Mouse (Mus musculus) G1E (cell line): ENCODE measurements around the gene Trim10. TPM values are rescaled to one million over a fixed set of nuclear protein-coding genes. Genes with fewer than 3 reads are reported as not detected.
A peak's percentile ranks its signal among the peaks of the same experiment; 100 is the strongest.

Experiments
- ATAC-seq: 2 replicates; pipeline ENCODE4 v1.8.0; 2016; ENCODE audit warnings: mild to moderate bottlenecking; ENCODE audit not compliant: insufficient number of reproducible peaks, poor library complexity, low FRiP score, severe bottlenecking; ENCODE audit errors: extremely low read depth
- DNase-seq: peaks from one replicate; pipeline ENCODE4 v3.0.0; 2012; ENCODE audit warnings: low spot score
- H3K27me3 ChIP-seq: 2 replicates; pipeline ENCODE4 v1.6.1; 2012; ENCODE audit warnings: mild to moderate bottlenecking, low read length, inconsistent platforms; ENCODE audit not compliant: insufficient read depth
- H3K36me3 ChIP-seq: replicated peaks from 2 replicates; pipeline ENCODE3; 2012; ENCODE audit warnings: mild to moderate bottlenecking, inconsistent platforms
- H3K4me1 ChIP-seq: 2 replicates; pipeline ENCODE4 v1.6.1; 2012; ENCODE audit warnings: low read depth, low read length, inconsistent platforms, mixed read lengths; ENCODE audit not compliant: insufficient read depth
- H3K4me3 ChIP-seq: 2 replicates; pipeline ENCODE4 v1.5.1; 2012; ENCODE audit warnings: low read depth, mild to moderate bottlenecking, inconsistent platforms, low read length, moderate library complexity, mixed read lengths
- H3K9me3 ChIP-seq: replicated peaks from 2 replicates; pipeline ENCODE4 v1.6.1; 2012; ENCODE audit warnings: inconsistent platforms
- CTCF ChIP-seq: IDR thresholded peaks from 2 replicates; pipeline ENCODE4 v1.5.1; 2012; ENCODE audit warnings: low read depth, low read length, inconsistent platforms, mixed read lengths
- GATA1 ChIP-seq: IDR thresholded peaks from 2 replicates; pipeline ENCODE4 v1.6.1; 2012; ENCODE audit warnings: borderline replicate concordance, low read length, inconsistent platforms, mixed read lengths
- GATA2 ChIP-seq: IDR thresholded peaks from 2 replicates; pipeline ENCODE4 v1.6.1; 2012; ENCODE audit warnings: low read depth, low read length, inconsistent platforms, borderline replicate concordance
- POLR2AphosphoS5 ChIP-seq: IDR thresholded peaks from 2 replicates; pipeline ENCODE4 v1.6.1; 2012; ENCODE audit warnings: low read depth, low read length, inconsistent platforms; ENCODE audit not compliant: insufficient replicate concordance
- TAL1 ChIP-seq: conservative IDR thresholded peaks from 2 replicates; pipeline ENCODE4 v1.6.1; 2012; ENCODE audit warnings: low read depth, low read length, inconsistent platforms, mixed read lengths
- polyA plus RNA-seq: library from polyadenylated mRNA; stranded (reverse); fragments of >175 nt; gene quantifications from 2 replicates; pipeline ENCODE4 v1.2.3, GENCODE M21; 2012
- total RNA-seq, 2 experiments: library from RNA; stranded (forward) in 1 of 2; stranded (reverse) in 1 of 2; fragments of 200-1000 nt in 1 of 2; fragments of >200 nt in 1 of 2; fragmentation: Nextera tagmentation in 1 of 2; gene quantifications; 2 replicates each; pipeline ENCODE4 v1.2.3; 2014 to 2017

Gene Trim10
- total and polyA plus RNA-seq, 3 experiments: 6.1 to 18.1 (median 16.2) TPM

DNA sequence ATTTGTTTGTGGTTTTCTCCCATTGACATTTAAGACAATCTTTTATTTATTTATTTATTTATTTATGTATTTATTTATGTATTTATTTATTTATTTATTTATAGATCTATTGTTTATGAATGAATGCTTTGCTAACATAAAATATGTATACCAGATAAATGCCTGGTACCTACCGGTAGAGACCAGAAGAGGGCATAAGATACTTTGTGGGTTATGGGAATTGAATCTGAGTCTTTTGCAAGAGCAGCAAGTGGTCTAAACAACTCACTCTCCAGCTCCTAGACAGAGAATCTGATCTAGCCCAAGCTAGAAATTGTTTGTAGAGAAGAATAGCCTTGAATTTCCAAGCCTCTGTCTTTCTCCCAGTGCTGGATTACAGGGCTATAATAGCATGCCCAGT, 31.3 kb downstream of the Trim10 start:
- no peak for ATAC-seq
- Histone ChIP-seq H3K36me3 (no peaks in the 10 kb centered on the region), H3K4me1 (no peaks in the 10 kb centered on the region), H3K4me3 (no peak overlapping the region), H3K9me3 (no peaks in the 10 kb centered on the region), H3K27me3 (peaks cover 11% of the 10 kb centered on the region)
- DNase-seq: no peak
- no peak for TF ChIP-seq POLR2AphosphoS5
- no peak for TF ChIP-seq TAL1
- no peak for TF ChIP-seq GATA2
- TF ChIP-seq CTCF: no peak
- TF ChIP-seq GATA1: no peak

DNA sequence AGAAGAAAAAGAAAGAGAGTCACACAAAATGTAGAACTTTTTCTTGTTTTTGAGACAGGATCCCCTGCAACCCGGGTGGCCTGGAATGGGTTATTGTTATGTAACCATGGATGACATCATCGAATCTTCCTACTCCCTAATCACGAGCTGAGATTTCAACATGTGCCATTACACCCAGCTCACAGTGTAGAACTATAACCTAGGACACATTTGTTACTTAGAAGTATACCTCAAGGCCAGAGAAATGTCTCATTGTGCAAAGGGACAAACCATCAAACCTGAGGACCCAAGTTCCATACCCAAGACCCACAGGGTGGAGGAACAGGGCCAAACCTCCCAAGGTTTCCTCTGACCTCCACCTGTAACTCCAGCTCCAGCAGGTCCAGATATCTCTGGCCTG, 34.3 kb downstream of the Trim10 start:
- TF ChIP-seq GATA1 (no peak), CTCF (no peak)
- ATAC-seq (no peak), DNase-seq (no peak)
- Histone ChIP-seq H3K4me1 (no peaks in the 10 kb centered on the region), H3K27me3 (peaks cover 3% of the 10 kb centered on the region), H3K9me3 (no peaks in the 10 kb centered on the region), H3K4me3 (no peak overlapping the region), H3K36me3 (no peaks in the 10 kb centered on the region)

DNA sequence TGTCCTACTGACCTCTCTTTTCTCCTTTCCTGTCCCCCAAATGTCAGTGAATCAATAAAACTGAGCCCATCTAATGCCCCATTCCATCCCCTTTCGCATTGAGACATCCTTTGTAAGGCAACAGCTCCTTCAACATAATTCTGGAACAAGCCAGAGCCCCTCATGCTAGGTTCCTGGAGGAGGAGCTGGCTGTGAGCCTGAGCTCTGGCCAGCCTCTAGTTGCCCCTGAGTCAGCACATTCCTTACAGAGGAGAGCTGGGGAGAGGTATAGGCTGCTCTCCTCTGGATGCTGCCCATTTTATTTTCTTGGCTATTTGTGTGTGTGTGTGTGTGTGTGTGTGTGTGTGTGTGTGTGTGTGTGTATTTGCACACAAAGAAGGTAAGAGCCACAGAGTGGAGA, 38.9 kb downstream of the Trim10 start:
- Histone ChIP-seq H3K27me3 (no peaks in the 10 kb centered on the region; the same call in none of the 2 replicates), H3K4me3 (no peak overlapping the region), H3K9me3 (no peaks in the 10 kb centered on the region), H3K4me1 (no peaks in the 10 kb centered on the region), H3K36me3 (no peaks in the 10 kb centered on the region)
- DNase-seq (no peak), ATAC-seq (no peak)
- no peak for TF ChIP-seq GATA1
- TF ChIP-seq GATA2: no peak
- no peak for TF ChIP-seq TAL1

DNA sequence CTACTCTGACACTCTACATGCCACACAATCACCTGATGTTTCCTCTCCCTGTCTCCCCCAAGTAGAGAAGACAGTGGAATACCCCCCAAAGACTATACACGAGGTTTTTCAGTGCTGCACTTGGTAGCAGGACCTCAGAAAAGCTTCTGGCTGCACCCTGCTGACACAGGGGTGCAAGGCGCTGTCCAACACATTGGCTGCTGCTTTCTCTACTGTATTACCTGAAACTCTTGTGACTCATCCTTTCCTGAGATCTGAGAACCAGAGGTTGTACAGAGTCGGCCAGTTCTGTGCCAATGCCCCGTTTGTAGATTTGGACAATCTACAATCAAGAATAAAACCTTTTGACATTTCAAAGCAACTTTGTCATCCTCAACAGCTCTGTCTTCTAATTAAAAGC, 40.4 kb downstream of the Trim10 start:
- no peaks in the 10 kb centered on the region for H3K9me3 ChIP-seq
- H3K4me1 ChIP-seq: no peaks in the 10 kb centered on the region
- no peaks in the 10 kb centered on the region; the same call in none of the 2 replicates for H3K27me3 ChIP-seq
- TF ChIP-seq TAL1 (no peak), GATA2 (no peak), GATA1 (no peak), POLR2AphosphoS5 (no peak), CTCF (no peak)
- ATAC-seq (no peak), DNase-seq (no peak)
- no peaks in the 10 kb centered on the region for H3K36me3 ChIP-seq
- H3K4me3 ChIP-seq: no peak overlapping the region

DNA sequence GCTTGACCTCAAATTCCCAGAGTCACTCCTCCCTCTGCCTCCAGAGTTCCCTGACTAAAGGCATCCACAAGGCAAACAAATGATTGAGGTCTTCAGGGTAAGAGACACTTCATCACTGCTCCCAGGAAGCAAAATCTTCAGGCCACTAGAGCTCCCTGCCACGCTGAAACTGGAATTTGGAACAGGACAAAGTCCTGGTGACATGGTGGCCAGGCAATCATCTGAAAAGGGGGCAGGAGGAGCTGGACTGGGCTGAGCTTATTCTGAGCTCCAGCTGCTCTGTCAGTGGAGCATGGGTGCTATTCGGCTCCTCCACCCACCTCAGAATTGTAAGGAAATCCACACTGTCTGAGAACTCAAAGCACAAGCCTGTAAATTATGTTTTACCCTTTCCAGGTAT, 42.7 kb downstream of the Trim10 start:
- no peaks in the 10 kb centered on the region for H3K9me3 ChIP-seq
- DNase-seq (no peak), ATAC-seq (no peak)
- no peaks in the 10 kb centered on the region for H3K36me3 ChIP-seq
- no peaks in the 10 kb centered on the region; the same call in none of the 2 replicates for H3K27me3 ChIP-seq
- no peak overlapping the region for H3K4me3 ChIP-seq
- H3K4me1 ChIP-seq: no peaks in the 10 kb centered on the region
- TF ChIP-seq GATA2 (no peak), POLR2AphosphoS5 (no peak), GATA1 (no peak), TAL1 (no peak), CTCF (no peak)

DNA sequence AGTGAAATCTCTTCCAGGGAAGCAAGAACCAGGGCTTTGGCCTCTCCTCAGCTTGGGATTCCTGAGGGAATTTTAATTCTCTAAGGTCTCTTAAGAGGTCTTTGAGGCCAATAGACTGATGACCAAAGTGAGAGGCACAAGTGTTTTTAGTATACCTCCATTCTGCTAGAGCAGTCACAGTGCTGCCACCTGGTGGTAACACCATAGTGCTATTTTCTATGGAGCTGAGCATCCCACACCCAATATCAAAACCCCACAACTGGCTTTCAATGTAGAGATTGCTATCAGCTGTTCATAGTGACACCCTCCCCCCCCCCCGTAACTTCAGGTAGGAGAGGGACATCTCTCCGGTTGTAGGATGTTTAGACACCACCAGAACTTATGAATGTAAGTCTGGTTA, 44.7 kb downstream of the Trim10 start:
- ATAC-seq: no peak
- no peaks in the 10 kb centered on the region for H3K36me3 ChIP-seq
- peak; percentile 44 for DNase-seq

DNA sequence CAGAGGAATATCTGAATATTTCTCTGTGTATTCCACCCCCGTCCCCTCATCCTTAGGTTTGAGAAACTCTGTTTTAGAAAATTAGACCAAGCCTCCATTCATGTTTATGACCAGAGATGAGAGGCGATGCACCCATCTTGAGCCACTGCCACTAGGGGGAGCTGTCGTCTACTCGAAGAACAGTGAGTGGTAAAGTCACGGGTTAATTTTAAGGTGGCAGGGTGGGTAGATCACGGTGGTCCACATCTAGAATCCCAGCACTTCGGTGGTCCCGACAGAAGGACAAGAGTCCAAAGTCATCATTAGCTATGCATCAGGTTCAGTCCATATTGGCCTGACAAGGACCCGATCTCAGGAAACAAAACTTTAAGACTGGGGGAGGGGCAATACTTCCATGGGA, 45.7 kb downstream of the Trim10 start:
- TF ChIP-seq CTCF (peak; percentile 47; the same call in 1 of the 2 replicates), GATA2 (no peak)
- H3K36me3 ChIP-seq: no peaks in the 10 kb centered on the region
- peaks cover under 1% of the 10 kb centered on the region; the same call in 1 of the 2 replicates for H3K4me1 ChIP-seq
- no peak for DNase-seq
- no peak; the same call in 1 of the 2 replicates for ATAC-seq
- H3K9me3 ChIP-seq: no peaks in the 10 kb centered on the region
- no peak overlapping the region for H3K4me3 ChIP-seq
- H3K27me3 ChIP-seq: no peaks in the 10 kb centered on the region

More for the DNA sequence above, 44.7 kb downstream of the Trim10 start:
- no peaks in the 10 kb centered on the region for H3K9me3 ChIP-seq
- no peak for TF ChIP-seq POLR2AphosphoS5
- peak; percentile 49; the same call in 1 of the 2 replicates for TF ChIP-seq CTCF
- no peak for TF ChIP-seq GATA2
- TF ChIP-seq TAL1: no peak
- TF ChIP-seq GATA1: no peak
- no peaks in the 10 kb centered on the region; the same call in 1 of the 2 replicates for H3K27me3 ChIP-seq
- no peak overlapping the region for H3K4me3 ChIP-seq
- no peaks in the 10 kb centered on the region for H3K4me1 ChIP-seq
